Mouse (Mus musculus) embryo, embryonic 10.5 days (tissue): ENCODE results near the gene Rnf168.
A peak's percentile ranks its signal among the peaks of the same experiment; 100 is the strongest.
"Not testable (repeated sequence)": the region's sequence is repeated elsewhere in the genome, so short reads cannot be mapped to it uniquely, and the experiment has no call there.

Source experiments
- DNase-seq: peaks from one replicate; pipeline ENCODE4 v3.0.0-alpha.2; 2015; ENCODE audit warnings: low spot score

The Rnf168 gene

DNA sequence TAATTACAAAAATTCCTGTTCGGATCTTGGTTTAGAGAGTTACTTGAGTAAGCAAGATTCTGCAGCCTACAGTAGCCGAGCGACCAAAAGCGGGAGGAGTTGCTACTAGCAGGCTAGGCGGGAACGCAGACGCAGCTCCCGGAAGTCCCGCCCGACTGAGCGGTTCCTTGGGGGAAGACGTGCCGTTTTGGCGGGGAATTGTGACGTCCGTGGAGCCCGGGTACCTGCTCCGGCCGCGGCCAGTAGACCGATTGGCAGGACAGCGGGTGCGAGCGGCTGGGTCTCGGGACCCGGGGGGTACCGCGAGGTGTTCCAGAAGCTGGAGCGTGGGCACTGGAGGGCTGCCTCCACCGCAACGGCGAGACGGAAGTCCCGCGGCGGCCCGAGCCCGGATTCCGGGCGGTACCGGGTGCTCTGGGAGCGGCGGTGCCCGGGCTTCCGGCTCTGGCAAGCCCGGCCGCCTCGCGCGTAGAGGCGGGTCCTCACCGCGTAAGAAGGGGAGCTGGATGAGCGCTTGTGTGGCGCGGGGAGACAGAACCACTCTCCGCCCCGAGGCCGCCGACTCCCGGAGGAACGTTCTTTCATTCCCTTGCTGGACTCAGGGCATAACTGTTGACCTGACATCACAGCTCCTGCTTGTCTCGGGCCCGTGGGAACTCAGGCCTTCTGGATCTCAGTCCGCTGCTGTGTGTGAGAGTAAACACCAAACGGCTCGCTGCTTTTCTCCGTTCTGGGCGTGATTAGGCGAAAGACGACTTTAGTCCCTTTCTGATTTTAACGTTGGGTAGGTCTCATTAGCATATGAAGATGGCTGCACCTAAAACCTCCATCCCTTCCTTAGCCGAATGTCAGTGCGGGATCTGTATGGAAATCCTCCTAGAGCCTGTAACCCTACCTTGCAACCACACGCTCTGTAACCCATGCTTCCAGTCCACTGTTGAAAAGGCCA is at the start of gene Rnf168:
Gene Rnf168 (plus strand): TSS at position 152 of the 949 bp plus-strand sequence.
- DNase-seq: peak; percentile 95

DNA sequence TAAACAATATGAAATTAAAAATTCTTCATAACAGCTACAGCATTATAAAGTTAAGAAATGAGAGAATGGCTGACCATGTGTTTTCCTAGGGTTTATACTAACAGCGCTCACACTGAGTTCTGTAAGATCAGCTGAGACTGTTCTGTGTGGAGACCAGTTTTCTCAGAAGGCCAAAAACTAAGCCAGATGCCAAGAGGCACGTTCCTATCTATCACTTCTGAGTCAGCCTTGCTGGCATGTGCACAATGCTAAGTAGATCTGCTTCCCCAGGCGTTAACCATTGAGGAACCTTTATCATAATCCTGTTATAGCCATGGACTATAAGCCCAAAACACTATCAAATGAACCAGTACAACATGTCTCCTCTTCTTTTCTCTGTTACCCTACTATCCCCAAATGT is 45.2 kb upstream of the Rnf168 start:
- DNase-seq: not testable (repeated sequence)

DNA sequence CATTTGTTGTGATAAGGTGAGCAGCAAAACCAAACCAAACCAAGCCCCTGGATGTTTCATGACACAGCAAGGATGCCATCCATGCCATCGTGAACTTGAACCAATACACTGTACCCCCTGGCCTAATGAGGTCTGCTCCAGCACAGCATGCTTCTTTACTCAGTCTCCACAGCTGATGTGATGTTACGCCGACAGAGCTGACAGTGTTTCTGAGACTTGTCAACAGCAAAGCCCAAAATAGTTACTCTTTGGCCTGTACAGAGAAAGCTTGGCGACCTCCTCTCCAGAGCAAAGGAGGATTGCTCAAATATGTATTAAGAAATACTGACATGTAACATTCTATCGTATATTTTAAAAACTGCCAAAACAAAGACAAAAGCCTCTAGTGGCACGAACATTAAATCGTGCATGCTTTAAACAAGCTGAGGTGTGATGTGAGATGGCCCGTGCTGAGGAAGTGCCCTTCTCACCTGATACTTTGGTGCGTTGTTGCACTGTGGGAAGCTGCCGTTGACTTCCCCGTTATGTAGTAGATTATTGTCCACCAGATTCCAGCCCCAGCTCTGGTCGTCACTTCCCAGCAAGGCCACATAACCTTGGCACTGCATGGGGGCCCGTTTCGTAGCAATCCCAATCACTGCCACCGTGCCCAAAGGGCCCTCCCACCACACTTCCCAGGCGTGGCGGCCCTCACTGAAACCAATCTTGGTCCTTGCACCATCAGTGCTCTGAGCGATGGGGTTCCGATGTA is 39.2 kb upstream of the Rnf168 start:
- DNase-seq: no peak

DNA sequence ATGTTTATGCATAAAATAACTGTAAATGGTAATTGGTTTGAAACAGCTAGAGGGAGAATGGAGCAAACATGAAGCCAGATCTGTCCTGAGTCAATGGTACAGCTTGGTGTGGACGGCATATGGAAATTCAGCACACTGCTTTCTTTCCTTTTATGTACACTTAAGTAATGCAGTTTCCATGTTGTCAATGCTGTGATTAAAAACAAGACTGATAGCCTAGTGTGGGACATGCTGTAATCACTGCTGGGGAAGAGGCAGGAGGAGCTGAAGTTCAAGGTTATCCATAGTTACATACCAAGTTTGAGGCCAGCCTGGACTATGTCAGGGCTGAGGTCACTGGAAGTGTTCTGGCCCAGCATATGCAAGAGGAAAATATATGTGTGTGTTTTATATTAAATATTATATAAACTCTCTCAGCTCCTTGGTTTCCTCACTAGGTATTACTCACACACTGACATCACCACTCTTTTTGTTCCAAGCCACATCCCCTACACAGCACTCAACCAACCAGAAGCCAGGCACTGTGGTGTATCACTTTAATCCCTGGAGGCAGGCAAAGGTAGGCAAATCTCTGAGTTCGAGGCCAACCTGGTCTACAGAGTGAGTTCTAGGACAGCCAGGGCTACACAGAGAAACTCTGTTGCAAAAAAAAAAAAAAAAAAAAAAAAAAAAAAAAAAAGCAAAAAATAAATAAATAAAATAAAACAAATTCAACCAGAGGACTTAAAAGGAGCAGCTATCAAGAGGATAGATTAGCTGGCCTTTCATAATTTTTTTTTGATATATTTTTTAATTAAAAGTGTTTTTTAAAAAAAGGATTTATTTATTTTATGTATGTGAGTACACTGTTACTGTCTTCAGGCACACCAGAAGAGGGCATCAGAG is 37.6 kb upstream of the Rnf168 start:
- no peak for DNase-seq

DNA sequence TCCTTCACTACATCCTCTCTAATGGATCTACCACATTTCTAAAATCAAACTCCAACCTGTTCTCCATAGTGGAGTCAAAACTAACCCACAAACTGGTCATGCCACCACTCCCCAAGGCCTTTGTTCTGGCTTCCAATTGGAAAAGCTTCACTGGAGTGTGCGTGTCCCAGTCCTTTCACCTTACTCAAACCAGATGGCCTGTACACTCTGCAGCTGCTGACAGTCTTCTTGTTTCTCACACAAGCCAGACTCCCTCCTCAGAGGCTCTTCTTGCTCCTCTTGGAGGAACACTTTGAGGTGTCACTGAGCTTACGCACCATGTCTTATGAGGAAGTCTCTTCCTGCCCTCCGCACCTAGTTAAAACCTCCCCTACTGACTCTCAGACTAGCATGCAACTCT is 33.4 kb upstream of the Rnf168 start:
- DNase-seq: no peak

DNA sequence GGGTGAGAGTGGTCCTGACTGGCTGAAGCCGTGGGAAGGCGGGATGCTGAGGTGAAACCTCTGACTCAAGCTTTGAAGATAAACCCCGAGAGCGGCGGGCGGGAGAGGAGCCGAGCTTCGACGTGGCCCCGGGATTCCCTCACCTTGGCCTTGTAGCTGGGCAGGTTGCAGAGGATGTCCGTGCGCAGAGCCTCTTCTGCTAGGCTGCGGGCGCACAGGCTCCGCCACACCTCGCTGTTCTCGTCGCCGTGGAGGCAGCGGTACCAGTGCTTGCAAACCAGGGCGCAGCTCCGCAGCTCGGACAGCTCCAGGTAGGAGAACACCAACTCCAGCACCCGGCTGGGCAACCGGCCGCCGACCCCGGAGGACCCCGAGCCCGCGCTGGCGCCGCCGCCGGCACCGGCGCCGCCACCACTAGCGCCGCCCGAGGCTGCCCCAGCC is 30.9 kb upstream of the Rnf168 start:
- DNase-seq: peak; percentile 66

DNA sequence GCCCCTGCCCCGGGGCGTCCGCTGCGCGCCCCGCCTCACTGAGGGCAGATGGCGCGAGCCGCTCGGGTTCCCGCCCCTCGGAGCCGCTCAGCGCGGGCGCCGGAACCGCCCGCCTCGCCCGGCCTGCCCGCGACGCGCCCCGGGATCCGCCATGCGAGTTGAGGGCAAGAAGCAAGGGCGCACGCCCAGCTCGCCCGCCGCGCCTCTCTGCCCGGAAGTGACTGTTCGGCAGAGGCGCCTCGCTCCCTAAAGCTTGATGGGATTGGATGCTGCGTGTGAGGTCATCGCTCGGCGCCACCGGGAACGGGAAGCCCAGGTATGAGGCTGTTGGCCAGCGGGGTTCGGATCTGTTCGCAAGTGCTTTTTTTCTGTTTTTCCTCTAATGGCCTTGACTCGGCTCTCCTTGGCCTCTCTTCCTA is 30.3 kb upstream of the Rnf168 start, which contains the start of the genes Fbxo45 and Wdr53:
Gene Fbxo45 (minus strand): TSS at position 207 of the 419 bp plus-strand sequence.
Gene Wdr53 (plus strand): TSS at position 276 of the 419 bp plus-strand sequence.
- peak; percentile 95 for DNase-seq

DNA sequence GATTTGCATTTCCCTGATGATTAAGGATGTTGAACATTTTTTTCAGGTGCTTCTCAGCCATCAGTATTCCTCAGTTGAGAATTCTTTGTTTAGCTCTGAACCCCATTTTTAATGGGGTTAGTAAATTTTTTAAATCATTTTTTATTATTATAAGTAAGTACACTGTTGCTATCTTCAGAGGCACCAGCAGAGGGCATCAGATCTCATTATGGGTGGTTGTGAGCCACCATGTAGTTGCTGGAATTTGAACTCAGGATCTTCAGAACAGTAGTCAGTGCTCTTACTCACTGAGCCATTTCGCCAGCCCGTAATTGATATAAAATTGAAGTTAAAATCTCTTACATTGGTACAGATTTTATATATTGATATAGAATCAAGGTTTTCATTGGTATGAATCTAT is 13.0 kb upstream of the Rnf168 start:
- DNase-seq: not testable (repeated sequence)

DNA sequence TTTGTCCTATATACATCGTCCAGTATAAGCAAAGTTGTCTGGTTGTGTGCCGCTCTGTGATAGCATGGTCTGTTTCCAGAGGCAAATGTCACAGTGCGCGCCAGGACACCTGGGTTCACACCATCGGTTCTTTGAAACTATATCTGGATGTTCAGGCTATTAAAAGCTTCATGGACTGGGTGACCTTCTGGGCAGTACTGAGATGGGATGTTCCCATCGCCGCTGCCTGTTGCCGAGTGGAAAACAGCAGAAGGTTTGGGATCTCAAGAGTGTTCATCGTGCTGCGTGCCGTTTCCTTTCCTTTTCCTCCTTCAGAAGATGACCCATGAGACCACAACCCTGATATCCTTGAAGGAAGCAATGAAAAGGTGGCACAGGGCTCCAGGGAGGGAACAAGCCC is 6.0 kb upstream of the Rnf168 start, which contains the start of gene Smco1:
Gene Smco1 (plus strand): TSS at position 178 of the 400 bp plus-strand sequence.
- DNase-seq: no peak

DNA sequence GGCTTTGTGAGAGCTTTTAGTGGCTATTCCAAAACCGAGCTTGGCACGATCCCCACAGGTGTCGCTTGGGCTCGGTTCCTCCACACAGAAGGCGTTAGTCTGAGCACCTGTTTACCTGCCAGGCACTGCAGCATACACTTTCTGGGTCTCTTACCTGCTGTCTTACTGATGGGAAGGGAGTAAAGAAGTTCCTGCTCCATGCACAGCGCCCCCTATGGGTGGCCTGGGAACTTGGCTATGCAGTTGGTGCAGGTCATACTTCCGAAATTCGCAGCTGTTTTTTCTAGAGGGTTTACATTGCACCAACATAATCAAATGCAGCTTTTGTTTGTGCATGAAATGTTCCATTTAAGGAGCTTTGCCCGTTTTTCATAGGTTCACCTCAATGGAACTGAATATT is 3.9 kb upstream of the Rnf168 start:
- DNase-seq: no peak

DNA sequence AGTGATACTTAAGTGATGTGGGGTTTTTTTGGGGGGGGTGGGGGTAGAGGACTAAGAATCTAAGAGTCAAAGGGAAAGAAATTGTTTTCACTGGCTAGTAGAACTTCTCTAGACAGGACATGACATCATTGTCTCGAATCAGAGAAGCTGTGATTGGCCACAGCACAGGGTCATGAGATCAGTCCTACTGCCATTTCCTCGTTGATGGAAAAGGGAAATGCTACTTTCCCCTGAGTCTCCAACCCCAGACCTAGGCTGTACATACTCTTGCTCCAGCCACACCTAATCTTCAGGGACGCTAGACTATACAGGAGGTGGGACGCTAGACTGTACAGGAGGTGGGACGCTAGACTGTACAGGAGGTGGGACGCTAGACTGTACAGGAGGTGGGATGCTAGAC is 2.2 kb upstream of the Rnf168 start:
- DNase-seq: no peak

DNA sequence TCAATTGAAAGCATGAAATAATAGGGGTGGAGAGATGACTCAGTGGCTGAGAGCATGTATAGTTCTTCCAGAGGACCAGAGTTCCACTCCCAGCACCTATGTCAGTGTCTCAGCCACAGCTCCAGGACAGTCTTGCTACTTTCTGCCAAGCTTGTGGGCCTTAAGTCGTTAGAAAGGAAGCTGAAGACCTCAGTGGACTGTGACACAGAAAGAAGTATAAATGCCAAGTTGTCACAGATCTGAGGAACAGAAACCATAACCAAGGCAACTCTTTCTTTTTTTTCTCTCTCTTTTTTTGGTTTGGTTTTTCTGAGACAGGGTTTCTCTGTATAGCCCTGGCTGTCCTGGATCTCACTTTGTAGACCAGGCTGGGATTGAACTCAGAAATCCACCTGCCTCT is 1.4 kb upstream of the Rnf168 start:
- DNase-seq: no peak

DNA sequence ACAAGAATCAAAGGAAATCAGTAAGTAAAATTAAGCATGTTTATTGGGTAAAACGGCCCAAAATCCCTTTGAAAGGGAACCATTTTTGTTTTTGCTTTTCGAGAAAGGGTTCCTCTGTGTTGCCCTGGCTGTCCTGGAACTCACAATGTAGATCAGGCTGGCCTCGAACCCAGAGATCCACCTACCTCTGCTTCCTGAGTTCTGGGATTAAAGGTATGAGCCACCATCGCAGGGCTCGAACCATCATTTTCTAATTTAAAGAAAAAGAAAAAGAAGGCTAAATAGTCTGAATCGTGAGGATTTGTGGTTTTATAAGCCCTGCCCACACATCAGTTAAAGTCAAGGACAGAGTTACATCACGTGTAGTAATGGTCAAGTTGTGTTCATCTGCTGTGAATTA is 1.1 kb downstream of the Rnf168 start:
- DNase-seq: no peak

DNA sequence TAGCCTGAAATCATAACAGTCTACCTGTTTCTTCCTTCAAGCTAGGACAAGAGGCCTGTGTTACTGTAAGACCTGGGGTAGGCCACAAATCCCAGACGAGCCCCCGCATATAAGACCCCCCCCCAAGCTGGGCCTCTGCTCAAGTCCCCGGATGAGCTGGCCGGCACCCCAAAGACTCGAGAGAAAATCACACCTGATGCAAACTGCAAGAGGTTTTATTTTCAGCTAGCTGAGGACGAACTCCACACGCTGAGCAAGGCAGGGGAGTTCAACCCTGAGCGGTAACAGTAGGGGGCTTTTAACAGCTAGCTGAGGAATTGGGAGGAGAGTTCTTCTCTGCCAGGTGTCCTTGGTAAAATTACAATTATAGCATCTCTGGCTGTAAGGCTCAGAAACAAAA is 3.0 kb downstream of the Rnf168 start:
- no peak for DNase-seq

DNA sequence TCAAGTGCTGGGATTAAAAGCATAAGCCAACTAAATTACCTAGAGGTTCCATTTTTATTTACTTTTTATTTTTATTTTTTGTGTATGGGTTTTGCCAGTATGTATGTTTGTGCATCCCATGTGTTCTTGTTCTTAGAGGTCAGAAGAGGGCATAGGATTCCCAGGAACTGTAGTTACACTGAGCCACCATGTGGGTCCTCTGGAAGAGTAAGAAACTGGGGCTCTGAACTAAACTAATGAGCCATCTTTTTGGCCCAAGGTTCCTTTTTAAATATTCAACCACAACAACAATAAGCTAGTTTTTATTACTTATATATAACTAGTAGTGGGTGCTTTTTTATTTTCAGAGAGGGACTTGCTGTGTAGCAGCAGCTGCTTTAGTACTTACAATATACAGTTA is 5.3 kb downstream of the Rnf168 start:
- DNase-seq: no peak

DNA sequence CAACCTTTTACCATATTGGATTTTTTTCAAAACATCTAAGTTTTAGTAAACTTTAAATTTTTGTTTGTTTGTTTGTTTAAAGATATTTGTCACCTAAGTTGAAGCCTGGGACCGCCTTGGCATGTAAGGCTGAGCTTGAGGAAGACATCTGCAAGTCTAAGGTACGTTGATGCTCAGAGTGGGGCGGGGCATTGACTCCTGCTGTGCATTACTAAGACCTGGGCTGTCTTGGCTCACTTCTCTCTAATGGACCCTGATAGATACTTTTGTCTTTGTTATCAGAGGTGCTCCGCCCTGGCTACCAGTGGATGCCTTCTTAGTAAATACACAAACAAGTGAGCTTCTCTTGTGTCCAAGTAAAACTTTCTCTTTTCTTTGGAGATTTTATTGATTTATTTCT is 14.6 kb downstream of the Rnf168 start:
- no peak for DNase-seq

DNA sequence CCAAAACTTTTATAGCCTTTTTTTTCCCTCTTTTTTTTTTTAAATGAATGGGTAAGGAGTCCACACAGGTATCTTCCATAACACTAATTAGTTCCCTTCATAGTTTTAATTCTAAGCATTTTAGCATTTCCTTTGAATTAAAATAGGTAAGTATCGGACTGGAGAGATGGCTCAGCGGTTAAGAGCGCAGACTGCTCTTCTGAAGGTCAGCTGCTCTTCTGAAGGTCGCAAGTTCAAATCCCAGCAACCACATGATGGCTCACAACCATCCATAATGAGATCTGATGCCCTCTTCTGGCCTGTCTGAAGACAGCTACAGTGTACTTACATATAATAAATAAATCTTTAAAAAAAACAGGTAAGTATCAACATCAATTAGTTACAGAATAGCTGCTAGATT is 22.4 kb downstream of the Rnf168 start:
- DNase-seq: not testable (repeated sequence)

DNA sequence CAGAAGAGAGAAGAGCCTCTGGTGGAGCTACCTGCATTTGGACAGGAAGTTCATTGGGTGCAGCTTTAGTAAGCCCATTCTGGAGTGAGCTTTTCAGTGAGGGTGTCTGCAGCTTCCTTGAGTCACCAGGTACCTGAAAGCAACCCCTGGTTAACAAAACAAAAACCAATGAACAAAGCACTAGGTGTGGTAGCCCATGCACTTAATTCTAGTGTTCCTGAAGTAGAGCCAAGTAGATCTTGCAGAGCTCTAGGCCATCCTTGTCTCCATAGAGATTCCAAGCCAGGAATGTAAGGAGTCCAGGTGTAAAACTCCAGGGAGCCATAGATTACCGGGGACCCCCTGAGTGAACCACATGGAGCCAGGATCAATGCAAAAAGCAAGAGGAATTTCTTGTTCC is 25.8 kb downstream of the Rnf168 start:
- DNase-seq: no peak

DNA sequence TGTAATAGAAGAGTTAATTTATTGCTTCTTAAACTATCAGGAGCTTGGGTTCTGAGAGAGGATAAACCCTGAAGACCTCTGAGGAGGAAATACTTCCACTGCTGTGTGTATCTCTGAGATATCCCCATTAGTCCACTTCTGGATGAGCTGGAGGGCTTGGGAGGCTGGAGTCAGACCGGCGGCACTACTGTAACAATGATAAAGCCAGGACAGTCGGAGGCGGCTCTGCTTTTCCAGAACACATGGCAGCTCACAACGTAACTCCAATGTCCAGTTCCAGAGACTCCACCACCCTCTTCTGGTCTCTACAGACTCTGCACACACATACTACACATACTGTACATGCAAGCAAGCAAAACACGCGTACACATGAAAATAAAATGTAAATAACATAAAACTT is 26.6 kb downstream of the Rnf168 start:
- no peak for DNase-seq

DNA sequence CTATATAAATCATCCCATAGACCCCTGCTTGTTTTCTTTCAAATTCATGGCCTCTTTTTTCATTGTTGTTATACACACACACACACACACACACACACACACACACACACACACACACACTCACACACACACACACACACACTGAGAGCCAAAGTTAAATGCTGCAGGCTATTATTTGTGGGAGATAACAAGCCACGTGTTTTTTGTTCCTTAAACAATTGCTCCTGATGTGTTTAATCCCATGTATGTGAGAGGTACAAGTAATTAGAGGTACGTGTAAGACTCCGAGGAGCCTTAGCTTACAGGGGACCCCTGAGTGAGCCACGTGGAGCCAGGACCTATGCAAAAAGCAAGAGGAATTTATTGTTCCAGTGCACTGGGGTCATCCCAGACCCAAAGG is 34.7 kb downstream of the Rnf168 start:
- DNase-seq: no peak

DNA sequence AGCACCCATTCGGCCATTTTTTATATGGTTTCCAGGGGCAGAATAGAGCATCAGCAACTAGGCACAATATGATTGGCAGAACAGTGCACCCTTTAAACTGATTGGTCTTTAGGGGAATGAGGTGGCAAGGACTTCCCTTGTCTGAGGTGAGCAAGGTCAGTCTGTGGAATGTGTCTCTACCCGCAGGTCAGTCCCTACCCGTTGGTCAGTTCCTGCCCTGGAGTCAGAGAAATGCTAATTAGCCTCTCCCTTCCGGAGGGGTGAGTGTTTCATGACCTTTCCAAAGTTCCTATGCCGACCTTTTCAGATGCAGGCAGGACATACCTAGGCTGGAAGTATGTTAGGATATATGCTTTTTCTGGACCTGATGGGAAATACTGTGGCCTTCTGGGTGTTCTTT is 35.1 kb downstream of the Rnf168 start:
- peak; percentile 19 for DNase-seq

DNA sequence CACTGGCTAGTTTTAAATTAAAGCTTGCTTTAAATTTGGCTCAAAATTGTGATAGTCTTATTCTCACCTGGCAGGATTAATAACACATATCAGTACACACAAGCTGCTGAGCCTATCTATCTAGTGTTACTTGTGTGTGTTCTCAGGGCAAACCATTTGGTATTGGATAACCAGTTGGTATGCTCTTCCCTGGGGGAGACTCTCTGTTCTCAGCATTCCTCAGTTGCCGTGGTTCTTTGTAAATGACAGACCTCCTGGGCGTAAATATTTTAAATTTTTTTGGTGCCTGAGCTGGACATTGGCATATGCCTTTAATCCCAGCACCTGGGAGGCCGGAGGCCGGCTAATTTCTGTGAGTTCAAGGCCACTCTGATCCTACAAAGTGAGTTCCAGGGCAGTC is 35.6 kb downstream of the Rnf168 start:
- DNase-seq: peak; percentile 14
